Mouse (Mus musculus) heart, postnatal 36 days (tissue): ENCODE measurements around the gene OR5BS1P. TPM values are rescaled to one million over a fixed set of nuclear protein-coding genes. Genes with fewer than 3 reads are reported as not detected.
"Not testable (repeated sequence)": the region's sequence is repeated elsewhere in the genome, so short reads cannot be mapped to it uniquely, and the experiment has no call there.

ENCODE experiments used
- DNase-seq, 2 experiments: peaks; one replicate each; pipeline ENCODE4 v3.0.0; 2021 to 2022
- intact Hi-C: fragments of 180-260 bp; cut with DNase I; formaldehyde crosslinking; loops from one replicate; pipeline ENCODE4 v1.15.1; 2025
- total RNA-seq, 2 experiments: library from RNA; stranded (reverse); gene quantifications; 2 replicates each; pipeline ENCODE4 v1.2.3; 2021

The OR5BS1P gene
- total RNA-seq, 2 experiments from 2014 or later: not detected

- no peak for DNase-seq
Measured at GRCm38 (mm10) chr15:98503317-98503716, 33.6 kb downstream of the OR5BS1P start.

DNA sequence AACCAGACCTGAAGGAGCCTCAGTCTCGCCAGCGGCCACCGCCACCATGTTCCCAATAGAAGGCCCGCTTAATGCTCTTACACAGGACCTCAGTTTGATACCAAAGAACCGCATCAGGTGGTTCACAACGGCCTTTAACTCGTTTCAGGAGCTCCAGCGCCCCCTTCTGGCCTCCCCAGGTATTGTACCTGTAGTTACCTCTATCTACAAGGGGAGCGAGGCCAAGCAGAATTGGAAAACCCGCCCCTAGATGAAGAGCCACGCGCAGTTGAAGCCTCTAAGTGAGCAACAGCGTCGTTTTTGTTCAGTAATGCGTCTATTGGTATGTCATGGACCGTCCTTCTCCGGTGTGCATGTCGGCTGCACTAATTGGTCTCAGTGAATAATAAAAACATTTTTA is 34.8 kb downstream of the OR5BS1P start:
- DNase-seq: peak; percentile 63 to 86
- intact Hi-C loops: loop anchor here (2.0 to 10.0 kb wide), 4 partner anchors 20 to 410 kb away; partner anchors contain the start of genes Pfkm and Senp1

More at GRCm38 (mm10) chr15:98503317-98503716, 33.6 kb downstream of the OR5BS1P start:
- intact Hi-C loops: loop anchor here (5.0 to 10.0 kb wide), 2 partner anchors 81 to 409 kb away; partner anchors contain the start of genes Pfkm and Senp1

DNA sequence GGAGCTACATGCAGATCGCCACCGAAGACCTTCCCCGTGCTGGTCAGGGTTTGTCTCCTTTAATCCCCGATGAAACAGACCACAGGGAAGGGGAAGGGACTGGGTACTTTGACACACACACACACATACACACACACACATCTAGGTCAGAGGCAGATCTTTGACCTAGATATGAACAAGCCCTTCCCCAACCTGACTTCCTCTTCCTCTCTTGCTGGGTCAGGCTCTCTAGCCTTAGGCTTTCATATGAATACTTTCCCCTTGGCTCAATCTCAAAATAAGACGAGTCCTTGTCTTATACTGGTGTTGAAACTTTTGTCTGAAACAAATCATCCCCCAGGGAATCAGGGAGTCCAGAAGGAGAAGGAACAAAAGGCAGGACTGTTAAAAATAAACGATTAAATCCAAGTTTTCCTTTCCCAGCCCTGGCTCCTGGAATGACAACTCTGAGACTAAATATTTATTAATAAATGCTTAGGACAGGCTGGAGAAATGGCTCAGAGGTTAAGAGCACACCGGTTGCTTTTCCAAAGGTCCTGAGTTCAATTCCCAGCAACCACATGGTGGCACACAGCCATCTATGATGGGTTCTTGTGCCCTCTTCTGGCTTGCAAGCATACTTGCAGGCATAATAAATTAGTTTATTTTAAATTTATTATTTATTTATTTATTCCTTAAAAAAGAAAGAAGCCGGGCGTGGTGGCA is 36.7 kb downstream of the OR5BS1P start:
- intact Hi-C loops: loop anchor here (10.0 kb wide), 1 partner anchor 412 kb away; the partner anchor contains the start of genes Pfkm and Senp1
- no peak for DNase-seq

- intact Hi-C loops: loop anchor here (10.0 kb wide), 1 partner anchor 413 kb away; the partner anchor contains the start of genes Pfkm and Senp1
- DNase-seq: no peak
Measured at GRCm38 (mm10) chr15:98507321-98507720, 37.6 kb downstream of the OR5BS1P start.

DNA sequence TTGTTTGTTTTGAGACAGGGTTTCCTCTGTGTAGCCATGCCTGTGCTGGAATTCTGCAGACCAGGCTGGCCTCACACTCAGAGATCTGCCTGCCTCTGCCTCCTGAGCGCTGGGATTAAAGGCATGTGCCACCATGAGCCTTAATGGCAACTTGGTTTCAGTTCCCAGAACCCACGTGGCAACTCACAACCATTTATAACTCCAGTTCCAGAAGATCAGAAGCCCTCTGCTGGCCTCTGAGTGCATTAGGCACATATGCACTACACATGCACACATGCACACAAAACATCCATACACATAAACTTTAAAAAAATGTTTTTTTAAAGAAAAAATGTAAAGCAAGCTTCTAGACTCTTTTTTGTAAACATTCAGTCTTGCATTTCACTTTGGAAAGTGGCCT is 39.7 kb downstream of the OR5BS1P start:
- intact Hi-C loops: loop anchor here (10.0 kb wide), 1 partner anchor 415 kb away; the partner anchor contains the start of genes Pfkm and Senp1
- DNase-seq: no peak

DNA sequence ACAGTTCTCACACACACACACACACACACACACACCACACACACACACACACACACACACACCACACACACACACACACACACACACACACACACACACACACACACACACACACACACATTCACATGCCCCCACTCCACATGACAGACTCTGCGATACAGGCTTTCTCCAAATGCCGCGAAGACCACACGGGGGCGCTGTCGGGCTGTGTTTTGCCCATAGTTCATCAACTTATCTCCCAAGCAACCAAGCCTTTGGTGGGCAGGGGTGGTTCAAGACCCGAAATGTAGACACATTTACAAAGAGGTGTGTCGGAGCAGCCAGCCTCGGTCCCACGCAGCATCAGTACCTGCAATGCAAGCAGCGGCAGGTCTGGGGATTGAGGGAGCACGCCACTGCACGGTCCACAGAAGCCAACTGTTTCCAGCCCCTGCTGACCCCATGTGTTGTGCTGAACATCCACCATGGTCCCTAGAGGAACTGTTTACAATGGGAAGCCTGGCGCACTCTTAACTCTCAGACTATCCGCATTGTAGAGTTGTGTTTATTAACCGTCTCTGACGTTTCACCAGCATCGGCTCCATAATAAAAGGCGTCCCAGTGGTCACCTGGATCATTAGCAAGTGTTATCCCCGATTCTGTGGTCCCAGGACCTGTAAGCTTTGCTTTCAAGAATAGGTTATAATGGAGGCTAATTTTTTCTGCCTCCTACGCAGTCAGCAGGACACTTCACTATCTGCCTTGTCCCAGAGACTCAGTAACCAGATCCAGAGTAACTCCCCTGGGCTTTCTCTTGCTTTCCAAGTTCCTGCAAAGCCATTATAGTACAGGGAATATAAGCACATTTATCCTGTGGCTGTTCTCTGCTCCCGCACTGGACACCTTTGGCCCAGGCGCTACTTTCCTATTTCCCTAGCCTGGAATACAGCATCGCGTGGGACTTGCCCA is 41.0 kb downstream of the OR5BS1P start:
- DNase-seq: peak; percentile 79 to 89
- intact Hi-C loops: loop anchor here (2.0 to 10.0 kb wide), 4 partner anchors 57 to 1944 kb away; no protein-coding TSS in a partner anchor

DNA sequence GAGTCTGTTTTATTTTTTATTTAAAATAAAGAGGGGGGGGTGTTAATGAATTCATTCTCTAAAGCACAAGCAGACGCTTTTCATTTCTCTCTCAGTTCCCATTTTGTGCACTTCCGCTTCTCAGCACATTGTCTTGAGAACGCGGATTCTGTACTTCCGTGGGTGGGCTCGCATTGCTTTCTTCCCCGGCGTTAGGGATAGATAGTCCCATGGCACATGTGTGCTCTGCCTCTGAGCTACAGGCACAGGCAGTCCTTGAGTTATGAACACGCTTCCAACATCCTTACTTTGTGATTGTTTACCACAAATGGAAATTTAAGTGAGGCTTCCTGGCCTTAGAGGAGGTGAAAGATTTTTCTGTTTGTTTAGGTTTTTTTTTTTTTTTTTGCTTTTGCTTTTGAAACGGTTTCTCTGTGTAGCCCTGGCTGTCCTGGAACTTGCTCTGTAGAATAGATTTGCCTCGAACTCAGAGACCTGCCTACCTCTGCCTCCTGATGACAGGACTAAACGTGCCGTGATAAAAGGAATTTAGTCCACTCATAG is 41.8 kb downstream of the OR5BS1P start:
- DNase-seq: peak; percentile 36 to 39
- intact Hi-C loops: loop anchor here (2.0 to 10.0 kb wide), 4 partner anchors 56 to 1943 kb away; no protein-coding TSS in a partner anchor

GRCm38 (mm10) chr15:98512232-98512631 is 42.5 kb downstream of the OR5BS1P start:
- intact Hi-C loops: loop anchor here (5.0 to 10.0 kb wide), 3 partner anchors 55 to 1943 kb away; no protein-coding TSS in a partner anchor
- DNase-seq: peak in 1 of 2 experiments; percentile 29

DNA sequence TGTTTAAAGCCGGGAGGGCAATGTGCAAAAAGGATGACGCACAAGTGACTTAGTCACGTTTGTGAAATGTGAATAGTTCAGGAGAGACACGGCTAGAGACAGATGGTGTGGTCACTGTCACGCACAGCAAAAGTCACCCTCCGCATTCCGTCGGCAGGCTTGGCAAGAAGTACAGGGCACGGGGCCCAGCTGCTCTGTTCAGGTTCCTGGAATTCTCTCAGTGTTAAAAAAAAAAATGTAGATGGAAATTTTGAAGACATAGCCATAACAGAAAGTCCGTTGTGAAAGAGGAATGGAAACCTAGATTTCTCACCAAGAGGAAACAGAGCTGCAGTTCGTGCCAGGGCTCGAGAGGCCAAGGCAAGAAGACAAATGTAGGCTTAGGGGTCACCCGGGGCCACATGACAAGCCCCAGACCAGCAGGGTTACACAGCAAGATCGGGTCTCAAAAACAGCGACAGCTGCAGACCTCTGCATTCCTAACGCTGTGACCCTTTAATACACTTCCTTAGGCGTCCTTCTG is 43.2 kb downstream of the OR5BS1P start:
- peak; percentile 61 to 65 for DNase-seq
- intact Hi-C loops: loop anchor here (5.0 to 10.0 kb wide), 3 partner anchors 54 to 1942 kb away; no protein-coding TSS in a partner anchor

- DNase-seq: not testable (repeated sequence)
- intact Hi-C loops: loop anchor here (5.0 to 10.0 kb wide), 3 partner anchors 54 to 1941 kb away; no protein-coding TSS in a partner anchor
Measured at GRCm38 (mm10) chr15:98513676-98514075, 44.0 kb downstream of the OR5BS1P start.

DNA sequence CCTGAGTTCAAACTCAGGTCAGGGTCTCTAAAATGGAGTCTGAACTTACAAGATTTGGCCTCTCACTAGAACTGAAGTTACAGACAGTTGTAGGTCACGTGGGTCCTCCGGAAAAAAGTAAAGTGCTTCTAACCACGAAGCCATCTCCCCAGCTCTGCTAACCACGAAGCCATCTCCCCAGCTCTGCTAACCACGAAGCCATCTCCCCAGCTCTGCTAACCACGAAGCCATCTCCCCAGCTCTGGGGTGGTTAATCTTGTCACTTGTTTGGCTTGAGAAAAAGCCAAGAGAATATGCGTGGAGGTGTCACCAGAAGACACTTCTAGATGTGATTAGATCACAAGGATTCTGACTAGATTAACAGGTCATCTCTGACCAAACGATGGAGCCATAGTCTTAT is 44.5 kb downstream of the OR5BS1P start:
- DNase-seq: no peak
- intact Hi-C loops: loop anchor here (5.0 to 10.0 kb wide), 3 partner anchors 53 to 1941 kb away; no protein-coding TSS in a partner anchor

DNA sequence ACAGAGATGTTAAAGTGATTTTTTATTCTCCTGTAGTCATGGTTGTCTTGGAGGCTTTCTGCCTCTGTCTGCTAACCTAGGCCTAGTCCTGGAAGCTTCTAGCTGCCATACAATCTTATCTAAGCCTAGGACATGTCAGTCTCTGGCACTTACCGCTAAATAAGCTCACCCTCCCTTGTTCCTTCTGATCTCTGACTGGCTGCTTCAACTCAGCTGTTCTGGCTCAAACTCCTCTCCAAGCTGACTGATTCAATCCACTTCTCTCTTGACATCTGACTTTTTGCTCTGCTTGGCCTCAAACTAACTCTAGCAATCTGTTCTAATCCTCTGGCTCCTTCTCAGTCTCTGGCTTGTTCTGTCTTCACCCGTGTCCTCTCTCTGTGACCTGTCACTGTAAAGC is 45.1 kb downstream of the OR5BS1P start:
- not testable (repeated sequence) for DNase-seq
- intact Hi-C loops: loop anchor here (5.0 to 10.0 kb wide), 3 partner anchors 52 to 1940 kb away; no protein-coding TSS in a partner anchor

DNA sequence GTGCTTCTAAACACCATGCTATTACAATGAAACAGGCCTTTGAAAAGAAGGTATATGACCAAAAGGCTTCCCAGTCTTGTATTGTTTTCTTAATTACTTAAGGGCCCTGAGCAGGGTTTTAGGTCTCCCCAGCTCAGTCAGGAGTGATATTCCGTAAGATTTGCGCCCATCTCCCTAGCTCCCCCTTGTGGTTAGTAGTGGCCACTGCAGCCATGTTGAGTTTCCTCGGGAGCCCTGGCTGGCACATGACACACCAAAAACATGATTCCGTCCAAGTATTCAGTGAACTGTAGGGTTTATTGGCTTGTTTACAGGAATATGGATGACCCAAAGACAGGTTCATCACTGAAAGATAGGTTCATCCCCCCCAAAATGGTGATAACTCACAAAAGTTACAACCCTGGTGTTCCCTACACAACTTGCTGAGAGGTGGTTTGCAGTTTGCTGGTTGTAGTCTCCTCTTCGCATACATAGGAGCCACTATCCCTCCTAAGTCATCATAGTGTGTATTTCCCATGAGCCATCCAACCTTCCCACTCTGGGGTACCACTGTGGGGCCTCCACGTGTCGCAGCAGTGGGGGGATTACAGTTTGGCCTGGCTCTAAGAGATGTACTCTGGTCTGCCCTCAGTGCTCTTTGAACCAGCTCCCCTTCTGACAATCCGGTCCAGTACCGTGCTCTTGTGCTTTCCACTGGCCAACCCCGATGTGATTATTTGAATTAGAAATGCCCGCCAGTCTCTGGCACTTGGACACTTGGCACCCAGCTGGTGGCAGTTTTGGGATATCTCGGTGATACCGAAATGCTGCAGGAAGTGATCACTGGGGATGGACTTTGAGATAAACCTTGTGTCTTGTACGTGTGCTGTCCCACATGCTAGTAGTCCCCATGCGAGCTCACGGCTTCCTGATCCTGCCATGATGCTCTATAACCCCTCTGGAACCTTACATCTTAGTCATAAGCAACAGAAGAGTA is 48.0 kb downstream of the OR5BS1P start:
- intact Hi-C loops: loop anchor here (10.0 kb wide), 1 partner anchor 1937 kb away; no protein-coding TSS in a partner anchor
- peak; percentile 70 to 76 for DNase-seq

DNA sequence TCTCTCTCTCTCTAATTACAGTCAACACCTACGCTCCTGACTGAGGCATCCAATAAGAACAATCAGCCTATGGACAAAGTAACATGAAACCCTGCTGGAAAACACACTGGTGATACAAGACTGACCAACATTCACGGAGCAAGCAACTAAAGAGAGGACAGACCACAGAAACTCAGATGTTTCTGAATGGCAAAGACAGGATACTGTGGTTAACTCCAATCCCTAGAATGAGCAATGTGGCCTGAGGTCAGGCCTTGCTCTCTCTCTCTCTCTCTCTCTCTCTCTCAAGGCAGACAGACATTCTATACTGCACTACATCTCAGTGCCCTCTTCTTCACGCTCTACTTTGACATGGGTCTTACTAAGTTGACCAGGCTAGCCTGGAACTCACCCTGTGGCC is 51.5 kb downstream of the OR5BS1P start:
- intact Hi-C loops: no loop called here
- no peak for DNase-seq

DNA sequence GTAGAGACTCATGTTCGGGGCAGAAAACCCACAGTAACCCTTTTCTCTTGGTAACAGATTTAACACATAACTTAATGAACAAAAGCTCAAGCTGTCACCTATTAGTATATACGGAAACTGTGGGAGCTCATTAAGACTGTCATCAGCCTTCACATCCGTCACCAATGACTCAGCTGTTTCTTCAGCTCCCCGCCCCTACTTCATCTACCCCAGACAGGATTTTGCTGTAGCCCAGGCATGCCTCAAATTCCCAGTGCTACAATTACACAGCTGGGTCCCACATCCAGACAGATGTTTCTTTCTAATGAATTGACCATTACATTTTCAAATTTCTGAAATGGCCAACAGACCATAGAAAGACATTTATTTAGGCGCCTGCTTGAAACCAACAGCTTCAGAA is 56.4 kb downstream of the OR5BS1P start:
- no peak for DNase-seq
- intact Hi-C loops: no loop called here

- no peak for DNase-seq
- intact Hi-C loops: no loop called here
Measured at GRCm38 (mm10) chr15:98527056-98527771, 57.5 kb downstream of the OR5BS1P start.

DNA sequence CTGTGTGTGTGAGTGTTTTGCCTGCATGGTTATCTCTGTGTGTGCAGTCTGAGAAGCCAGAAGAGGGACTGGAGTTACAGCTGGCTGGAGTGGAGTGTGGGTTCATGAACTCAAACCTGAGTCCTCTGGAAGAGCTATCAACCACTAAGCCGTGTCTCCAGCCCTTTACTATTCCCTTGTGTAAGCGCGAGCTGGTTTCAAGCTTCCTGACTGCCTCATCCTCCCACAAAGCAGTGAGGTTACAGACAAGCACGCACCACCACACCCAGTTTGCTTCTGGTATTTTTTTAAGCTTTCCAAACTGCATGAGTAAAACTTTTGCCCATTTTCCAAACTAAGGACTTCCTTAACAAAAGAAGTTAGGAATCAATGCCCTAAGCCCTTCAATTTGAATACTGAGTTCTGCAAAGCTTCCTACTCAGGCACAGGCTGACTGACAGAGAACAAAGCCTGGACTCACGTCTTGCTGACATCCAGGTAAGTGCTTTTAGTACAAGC is 58.4 kb downstream of the OR5BS1P start:
- intact Hi-C loops: no loop called here
- no peak for DNase-seq
